Mouse (Mus musculus) effector memory CD4-positive, alpha-beta T cell, adult 5 months (primary cell): ENCODE results near the gene Jpt2. TPM values are rescaled to one million over a fixed set of nuclear protein-coding genes. Genes with fewer than 3 reads are reported as not detected.

Experiments used
- polyA plus RNA-seq: library from polyadenylated mRNA; unstranded; fragments of 100-300 nt; shearing (Covaris generic); gene quantifications from one replicate; pipeline ENCODE4 v1.2.1, GENCODE M21; 2017

Jpt2 gene
- 20.1 TPM for polyA plus RNA-seq

GRCm38 (mm10) chr17:24960135-24960851 lies at the start of gene Jpt2:
Gene Jpt2 (minus strand): TSS chr17:24960689.

GRCm38 (mm10) chr17:24936259-24937237 lies 23.9 kb downstream of the Jpt2 start, which contains the start of gene Mapk8ip3:
Gene Mapk8ip3 (minus strand): TSS chr17:24936977.

GRCm38 (mm10) chr17:24896241-24896992 lies 64.1 kb downstream of the Jpt2 start, which contains the start of gene Nme3:
Gene Nme3 (plus strand): TSS chr17:24896500.

GRCm38 (mm10) chr17:24894995-24895547 lies 65.4 kb downstream of the Jpt2 start, which contains the start of the genes Eme2 and Mrps34:
Gene Eme2 (minus strand): TSS chr17:24895087.
Gene Mrps34 (plus strand): TSS chr17:24895116.

Other genes with a start within 250 kb of the Jpt2 start
- not detected for gene Rnf151, start 242.6 kb downstream of the Jpt2 start, polyA plus RNA-seq
- gene Rps2, start 242.6 kb downstream of the Jpt2 start, polyA plus RNA-seq, result 937 TPM
- 131 TPM for gene Ndufb10, start 236.2 kb downstream of the Jpt2 start, polyA plus RNA-seq
- gene Rpl3l, start 232.9 kb downstream of the Jpt2 start, polyA plus RNA-seq, result not detected
- gene Msrb1, start 224.0 kb downstream of the Jpt2 start, polyA plus RNA-seq, result 8.5 TPM
- not detected for gene Hs3st6, start 207.7 kb downstream of the Jpt2 start, polyA plus RNA-seq
- gene Meiob, start 156.4 kb downstream of the Jpt2 start, polyA plus RNA-seq, result not detected
- gene Hagh, start 120.5 kb downstream of the Jpt2 start, polyA plus RNA-seq, result 37.5 TPM
- gene Fahd1, start 110.3 kb downstream of the Jpt2 start, polyA plus RNA-seq, result 0.34 TPM
- gene Igfals, start 94.7 kb downstream of the Jpt2 start, polyA plus RNA-seq, result not detected
- gene Nubp2, start 74.3 kb downstream of the Jpt2 start, polyA plus RNA-seq, result 57.2 TPM
- gene Spsb3, start 74.0 kb downstream of the Jpt2 start, polyA plus RNA-seq, result 61.2 TPM
- 35.7 TPM for gene Eme2, start 65.6 kb downstream of the Jpt2 start, polyA plus RNA-seq
- 43.8 TPM for gene Mrps34, start 65.6 kb downstream of the Jpt2 start, polyA plus RNA-seq
- gene Nme3, start 64.2 kb downstream of the Jpt2 start, polyA plus RNA-seq, result 27.5 TPM
- gene Mapk8ip3, start 23.7 kb downstream of the Jpt2 start, polyA plus RNA-seq, result 56.1 TPM
- 8.5 TPM for gene Cramp1l, start 55.1 kb upstream of the Jpt2 start, polyA plus RNA-seq
- 14.7 TPM for gene Ift140, start 55.4 kb upstream of the Jpt2 start, polyA plus RNA-seq
- gene Tmem204, start 122.9 kb upstream of the Jpt2 start, polyA plus RNA-seq, result 0.42 TPM
- 18.4 TPM for gene Telo2, start 155.3 kb upstream of the Jpt2 start, polyA plus RNA-seq
- gene Ptx4, start 160.1 kb upstream of the Jpt2 start, polyA plus RNA-seq, result not detected
- gene Clcn7, start 172.7 kb upstream of the Jpt2 start, polyA plus RNA-seq, result 25.9 TPM
- not detected for gene Ccdc154, start 201.8 kb upstream of the Jpt2 start, polyA plus RNA-seq
- gene Gm38655, start 214.8 kb upstream of the Jpt2 start, polyA plus RNA-seq, result not detected
- 14.2 TPM for gene BC003965, start 223.9 kb upstream of the Jpt2 start, polyA plus RNA-seq
- 53.7 TPM for gene Unkl, start 227.7 kb upstream of the Jpt2 start, polyA plus RNA-seq